Mouse (Mus musculus) liver, postnatal 0 days (tissue): ENCODE results near the gene Rgs7.

Experiments used
- CTCF ChIP-seq: sonication (generic); IDR thresholded peaks from 2 replicates; pipeline ENCODE4 v1.5.1; 2016; ENCODE audit warnings: antibody characterized with exemption, low read depth
- EP300 ChIP-seq: IDR thresholded peaks from 2 replicates; pipeline ENCODE4 v1.6.1; 2016; ENCODE audit warnings: antibody characterized with exemption, low read depth, mild to moderate bottlenecking

GRCm38 (mm10) chr1:175240137-175240536 lies 252.2 kb downstream of the Rgs7 start:
- TF ChIP-seq EP300 (no peak), CTCF (no peak)
